Mouse (Mus musculus) myocyte (in vitro differentiated cells): ENCODE measurements around the gene Grip2. TPM values are rescaled to one million over a fixed set of nuclear protein-coding genes. Genes with fewer than 3 reads are reported as not detected.
A peak's percentile ranks its signal among the peaks of the same experiment; 100 is the strongest.

Experiments
- H3K27me3 ChIP-seq: one replicate; pipeline ENCODE4 v1.6.1; 2011; ENCODE audit not compliant: control insufficient read depth, insufficient read depth, insufficient read length
- H3K36me3 ChIP-seq: one replicate; pipeline ENCODE4 v1.6.1; 2011; ENCODE audit not compliant: control insufficient read depth, insufficient read depth
- H3K4me2 ChIP-seq: one replicate; pipeline ENCODE4 v1.6.1; 2011; ENCODE audit warnings: low read depth, control low read depth
- H3K4me3 ChIP-seq: one replicate; pipeline ENCODE4 v1.5.1; 2011; ENCODE audit warnings: mild to moderate bottlenecking, control low read depth, moderate library complexity
- H3K79me2 ChIP-seq: one replicate; pipeline ENCODE4 v1.6.1; 2011; ENCODE audit not compliant: control insufficient read depth, insufficient read depth
- H3ac ChIP-seq: one replicate; pipeline ENCODE4 v1.6.1; 2011; ENCODE audit not compliant: control insufficient read depth, insufficient read length
- CEBPB ChIP-seq: IDR thresholded peaks from 2 replicates; pipeline ENCODE4 v1.6.1; 2011; ENCODE audit warnings: mild to moderate bottlenecking, moderate library complexity; ENCODE audit not compliant: poor library complexity, insufficient read depth, severe bottlenecking
- E2F4 ChIP-seq: IDR thresholded peaks from one replicate; pipeline ENCODE4 v1.6.1; 2011; ENCODE audit warnings: mild to moderate bottlenecking, control low read depth, moderate library complexity; ENCODE audit not compliant: insufficient read depth
- MAX ChIP-seq: IDR thresholded peaks from one replicate; pipeline ENCODE4 v1.6.1; 2011; ENCODE audit warnings: low read depth, mild to moderate bottlenecking, control low read depth
- MYOD1 ChIP-seq, 3 experiments: IDR thresholded peaks; one replicate each; pipeline ENCODE4 v1.6.1; 2011; ENCODE audit warnings: control low read depth in 2 of 3, low read depth in 2 of 3, mild to moderate bottlenecking in 2 of 3, moderate library complexity in 1 of 3; ENCODE audit not compliant: insufficient read length in 2 of 3, control insufficient read depth in 1 of 3
- MYOG ChIP-seq, 3 experiments: IDR thresholded peaks; one replicate each; pipeline ENCODE4 v1.6.1; 2011; ENCODE audit warnings: control low read depth in 2 of 3, low read depth in 2 of 3, mild to moderate bottlenecking in 2 of 3; ENCODE audit not compliant: insufficient read length in 2 of 3, control insufficient read depth in 1 of 3, insufficient read depth in 1 of 3
- POLR2A ChIP-seq: IDR thresholded peaks from one replicate; pipeline ENCODE4 v1.6.1; 2011; ENCODE audit warnings: low read depth, mild to moderate bottlenecking, control low read depth, moderate library complexity; ENCODE audit not compliant: insufficient read length
- POLR2AphosphoS2 ChIP-seq: IDR thresholded peaks from one replicate; pipeline ENCODE4 v1.6.1; 2011; ENCODE audit warnings: low read depth, control low read depth; ENCODE audit not compliant: insufficient read length
- REST ChIP-seq: IDR thresholded peaks from one replicate; pipeline ENCODE4 v1.6.1; 2011; ENCODE audit warnings: mild to moderate bottlenecking, control low read depth, moderate library complexity; ENCODE audit not compliant: insufficient read depth, insufficient read length
- SRF ChIP-seq: IDR thresholded peaks from one replicate; pipeline ENCODE4 v1.6.1; 2011; ENCODE audit warnings: low read depth; ENCODE audit not compliant: control insufficient read depth, insufficient read length
- TCF12 ChIP-seq: IDR thresholded peaks from one replicate; pipeline ENCODE4 v1.6.1; 2011; ENCODE audit warnings: mild to moderate bottlenecking, control low read depth; ENCODE audit not compliant: poor library complexity, insufficient read depth, severe bottlenecking
- TCF3 ChIP-seq: IDR thresholded peaks from one replicate; pipeline ENCODE4 v1.6.1; 2011; ENCODE audit warnings: low read depth, control low read depth; ENCODE audit not compliant: insufficient read length
- USF1 ChIP-seq: IDR thresholded peaks from one replicate; pipeline ENCODE4 v1.6.1; 2011; ENCODE audit warnings: low read depth, mild to moderate bottlenecking, control low read depth, moderate library complexity
- polyA plus RNA-seq: library from polyadenylated mRNA; unstranded; fragments of >200 nt; fragmentation: generic; extraction: Trizol; gene quantifications from one replicate; pipeline ENCODE4 v1.2.1, GENCODE M21; 2012; ENCODE audit warnings: missing spikeins

Gene Grip2
- polyA plus RNA-seq, 1 experiment, result 1.9 TPM

GRCm38 (mm10) chr6:91719865-91720533 is 107.1 kb downstream of the Grip2 start:
- Histone ChIP-seq H3ac (no peak overlapping the region), H3K4me3 (no peak overlapping the region), H3K36me3 (peaks cover 45% of the 10 kb centered on the region), H3K4me2 (no peak overlapping the region), H3K79me2 (peaks cover 47% of the 10 kb centered on the region), H3K27me3 (no peaks in the 10 kb centered on the region)
- no peak for TF ChIP-seq TCF3
- no peak for TF ChIP-seq REST
- no peak for TF ChIP-seq SRF
- no peak for TF ChIP-seq MYOG (IDR thresholded peaks at IDR 0.05; ENCODE audit: control insufficient read depth in 1 of 3, insufficient read depth in 1 of 3, insufficient read length in 2 of 3, low read depth in 2 of 3)
- no peak for TF ChIP-seq CEBPB
- no peak for TF ChIP-seq TCF12
- no peak for TF ChIP-seq POLR2A
- TF ChIP-seq E2F4, result no peak
- no peak for TF ChIP-seq USF1

- H3K4me2 ChIP-seq, result no peak overlapping the region
- H3K79me2 ChIP-seq, result peaks cover 55% of the 10 kb centered on the region
- peaks cover 37% of the 10 kb centered on the region for H3K36me3 ChIP-seq
- H3K27me3 ChIP-seq, result no peaks in the 10 kb centered on the region
- no peak overlapping the region for H3ac ChIP-seq
- H3K4me3 ChIP-seq, result no peak overlapping the region
- TF ChIP-seq MAX, result no peak
These were observed 107.9 kb downstream of the Grip2 start for GRCm38 (mm10) chr6:91719042-91719747.

DNA sequence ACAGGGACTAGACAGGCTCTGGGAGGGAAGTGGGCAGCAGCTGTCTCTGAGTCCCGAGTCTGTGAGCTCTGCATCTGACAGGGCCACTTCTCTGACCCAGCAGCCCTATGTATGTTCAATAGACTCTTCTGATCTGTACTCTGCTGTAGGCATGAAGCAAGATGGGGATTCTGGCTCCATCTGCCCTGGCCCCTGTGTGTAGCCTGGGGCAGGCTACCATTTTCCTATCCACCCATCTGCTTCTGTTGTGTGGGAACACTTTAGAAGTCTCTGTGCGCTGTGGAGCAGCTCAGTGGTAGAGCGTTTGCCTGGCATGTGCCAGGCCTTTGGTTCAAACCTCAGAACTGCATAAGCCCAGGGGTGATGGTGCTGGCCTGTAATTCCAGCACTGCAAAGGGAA is 108.4 kb downstream of the Grip2 start:
- Histone ChIP-seq H3K4me3 (no peak overlapping the region), H3K4me2 (no peak overlapping the region), H3K79me2 (peaks cover 60% of the 10 kb centered on the region), H3K36me3 (peaks cover 31% of the 10 kb centered on the region), H3ac (no peak overlapping the region), H3K27me3 (no peaks in the 10 kb centered on the region)
- TF ChIP-seq CEBPB (no peak), MYOG (IDR thresholded peaks at IDR 0.05; ENCODE audit: control insufficient read depth in 1 of 3, insufficient read depth in 1 of 3, insufficient read length in 2 of 3, low read depth in 2 of 3) (peak in 1 of 3 experiments; percentile 30)

- TF ChIP-seq SRF, result no peak
- TF ChIP-seq TCF3, result no peak
- TF ChIP-seq USF1, result no peak
- TF ChIP-seq TCF12, result no peak
- no peak for TF ChIP-seq MYOD1 (IDR thresholded peaks at IDR 0.05; ENCODE audit: control insufficient read depth in 1 of 3, insufficient read length in 2 of 3, low read depth in 2 of 3)
- no peak for TF ChIP-seq POLR2AphosphoS2
- no peak overlapping the region for H3K4me2 ChIP-seq
- peaks cover 66% of the 10 kb centered on the region for H3K79me2 ChIP-seq
- H3K36me3 ChIP-seq, result peaks cover 26% of the 10 kb centered on the region
- H3K4me3 ChIP-seq, result no peak overlapping the region
- H3ac ChIP-seq, result no peak overlapping the region
- no peaks in the 10 kb centered on the region for H3K27me3 ChIP-seq
These were observed 109.0 kb downstream of the Grip2 start for GRCm38 (mm10) chr6:91718067-91718466.

DNA sequence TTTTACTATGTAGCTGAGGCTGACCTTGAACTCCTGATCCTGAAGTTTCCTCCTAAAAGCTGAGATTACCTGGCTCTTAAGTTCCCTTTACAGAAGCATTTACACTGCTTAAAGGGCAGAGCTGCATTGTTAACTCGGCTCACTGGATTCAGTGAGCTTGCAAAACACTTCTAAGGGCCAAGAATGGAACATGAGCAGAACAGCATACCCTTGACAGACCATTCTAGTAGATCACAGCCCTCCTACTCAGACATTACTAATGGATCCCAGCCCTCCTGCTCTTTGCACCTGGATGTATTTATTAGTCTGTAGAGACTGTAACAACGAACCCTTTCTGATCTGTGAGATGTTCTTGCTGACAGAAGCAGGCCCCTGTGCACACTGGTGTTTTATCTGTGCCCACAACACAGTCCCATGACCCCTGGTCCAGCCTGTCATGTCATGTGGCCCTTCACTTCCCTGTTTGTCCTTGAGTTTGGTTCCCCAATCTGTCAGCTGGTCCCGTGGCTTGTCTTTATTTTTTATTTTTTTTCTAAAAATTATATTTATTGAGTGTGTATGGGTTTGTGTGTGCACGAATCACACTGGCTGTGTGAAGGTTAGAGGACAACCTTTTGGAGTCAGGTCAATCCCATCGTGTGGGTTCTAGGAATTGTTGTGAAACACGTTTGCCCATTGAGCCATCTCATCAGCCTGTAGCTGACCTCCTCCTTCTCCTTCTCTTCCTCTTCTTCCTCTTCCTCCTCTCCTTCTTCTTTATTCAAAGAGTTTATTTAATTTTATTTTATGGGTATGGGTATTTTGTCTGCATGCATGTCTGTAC is 110.9 kb downstream of the Grip2 start:
- Histone ChIP-seq H3K4me3 (no peak overlapping the region), H3K36me3 (peaks cover 22% of the 10 kb centered on the region)
- no peak for TF ChIP-seq SRF

DNA sequence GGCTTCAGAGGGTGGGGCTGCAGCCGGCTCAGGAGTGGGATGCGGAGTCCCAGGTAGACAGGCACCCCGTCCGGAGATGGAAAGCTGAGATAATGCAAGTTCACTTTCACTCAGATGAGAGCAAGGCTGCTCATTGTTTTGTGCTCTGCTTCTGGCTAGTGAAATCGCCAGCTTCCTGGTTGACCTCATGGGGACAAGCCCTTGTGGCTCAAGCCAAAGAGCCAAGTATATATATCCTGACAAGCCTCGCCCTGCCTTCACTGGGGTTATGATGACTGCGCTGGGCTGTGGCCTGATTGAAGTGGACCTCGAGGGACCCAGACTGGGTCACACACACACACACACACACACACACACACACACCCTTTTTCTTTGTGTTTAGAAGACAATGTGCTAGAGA is 112.0 kb downstream of the Grip2 start:
- TF ChIP-seq E2F4 (no peak), MYOD1 (IDR thresholded peaks at IDR 0.05; ENCODE audit: control insufficient read depth in 1 of 3, insufficient read length in 2 of 3, low read depth in 2 of 3) (no peak), REST (no peak), TCF3 (no peak), TCF12 (no peak), CEBPB (no peak), SRF (no peak), MYOG (IDR thresholded peaks at IDR 0.05; ENCODE audit: control insufficient read depth in 1 of 3, insufficient read depth in 1 of 3, insufficient read length in 2 of 3, low read depth in 2 of 3) (no peak), POLR2AphosphoS2 (no peak), MAX (no peak), USF1 (no peak), POLR2A (no peak)
- Histone ChIP-seq H3K4me3 (no peak overlapping the region), H3ac (no peak overlapping the region), H3K27me3 (no peaks in the 10 kb centered on the region), H3K4me2 (peak overlapping the region; percentile 21), H3K79me2 (peaks cover 71% of the 10 kb centered on the region), H3K36me3 (peaks cover 27% of the 10 kb centered on the region)

More for the DNA sequence above, 110.9 kb downstream of the Grip2 start:
- Histone ChIP-seq H3K4me2 (no peak overlapping the region), H3ac (no peak overlapping the region), H3K27me3 (no peaks in the 10 kb centered on the region), H3K79me2 (peaks cover 71% of the 10 kb centered on the region)
